Mouse (Mus musculus) retina, postnatal 1 day (tissue): ENCODE data around the gene Psmd11.
"Not testable (repeated sequence)": the region's sequence is repeated elsewhere in the genome, so short reads cannot be mapped to it uniquely, and the experiment has no call there.

Experiments
- DNase-seq: peaks from one replicate; pipeline ENCODE4 v3.0.0-alpha.2; 2012

Gene Psmd11

GRCm38 (mm10) chr11:80428381-80429008 is at the start of gene Psmd11:
Psmd11 (plus strand) TSS chr11:80428615.
- DNase-seq: peak; percentile 98

GRCm38 (mm10) chr11:80379184-80379583 is 49.2 kb upstream of the Psmd11 start:
- DNase-seq: not testable (repeated sequence)

GRCm38 (mm10) chr11:80382626-80383018 is 45.8 kb upstream of the Psmd11 start:
- no peak for DNase-seq

- DNase-seq: peak; percentile 98
Observed at GRCm38 (mm10) chr11:80383019-80383625, 45.3 kb upstream of the Psmd11 start, which contains the start of gene Zfp207. Zfp207 (plus strand) TSS chr11:80383279.

GRCm38 (mm10) chr11:80383626-80384046 is 44.8 kb upstream of the Psmd11 start:
- no peak for DNase-seq

- no peak for DNase-seq
Observed at GRCm38 (mm10) chr11:80384461-80384860, 44.0 kb upstream of the Psmd11 start.

- DNase-seq: no peak
Observed at GRCm38 (mm10) chr11:80385055-80385454, 43.4 kb upstream of the Psmd11 start.

GRCm38 (mm10) chr11:80386790-80387189 is 41.6 kb upstream of the Psmd11 start:
- DNase-seq: no peak

GRCm38 (mm10) chr11:80389885-80390284 is 38.5 kb upstream of the Psmd11 start:
- no peak for DNase-seq

GRCm38 (mm10) chr11:80391407-80392120 is 36.9 kb upstream of the Psmd11 start:
- no peak for DNase-seq

- no peak for DNase-seq
Observed at GRCm38 (mm10) chr11:80395930-80396329, 32.5 kb upstream of the Psmd11 start.

- no peak for DNase-seq
Observed at GRCm38 (mm10) chr11:80396617-80397016, 31.8 kb upstream of the Psmd11 start.

- DNase-seq: not testable (repeated sequence)
Observed at GRCm38 (mm10) chr11:80407878-80408277, 20.5 kb upstream of the Psmd11 start.

GRCm38 (mm10) chr11:80410377-80410776 is 18.0 kb upstream of the Psmd11 start:
- no peak for DNase-seq

GRCm38 (mm10) chr11:80417085-80417484 is 11.3 kb upstream of the Psmd11 start:
- no peak for DNase-seq

- no peak for DNase-seq
Observed at GRCm38 (mm10) chr11:80419743-80420142, 8.7 kb upstream of the Psmd11 start.

GRCm38 (mm10) chr11:80420202-80420984 is 8.0 kb upstream of the Psmd11 start:
- DNase-seq: no peak

GRCm38 (mm10) chr11:80421421-80422047 is 6.9 kb upstream of the Psmd11 start:
- DNase-seq: no peak

- DNase-seq: no peak
Observed at GRCm38 (mm10) chr11:80424691-80425090, 3.7 kb upstream of the Psmd11 start.

- no peak for DNase-seq
Observed at GRCm38 (mm10) chr11:80425247-80425778, 3.1 kb upstream of the Psmd11 start.

GRCm38 (mm10) chr11:80426029-80426813 is 2.2 kb upstream of the Psmd11 start:
- not testable (repeated sequence) for DNase-seq
